Mouse (Mus musculus) embryo, embryonic 10 days (tissue): ENCODE measurements around the gene Hnrnpr.

Experiments
- DNase-seq: peaks from one replicate; pipeline ENCODE4 v3.0.0-alpha.2; 2015; ENCODE audit warnings: low spot score

Hnrnpr gene

GRCm38 (mm10) chr4:136401806-136402205, 91.1 kb downstream of the Hnrnpr start:
- no peak for DNase-seq

GRCm38 (mm10) chr4:136407831-136408230, 97.1 kb downstream of the Hnrnpr start:
- no peak for DNase-seq
